Mouse (Mus musculus): ENCODE data around the gene Olfr156. TPM values are rescaled to one million over a fixed set of nuclear protein-coding genes. Genes with fewer than 3 reads are reported as not detected.

Gene Olfr156
- not detected in 2 replicates for total RNA-seq (2012; rRNA removed)
- not detected for polyA plus RNA-seq (2012; ENCODE audit: insufficient read depth in 1 of 2, insufficient read length in 2 of 2, low read depth in 1 of 2, low replicate concordance in 2 of 2, missing spikeins in 1 of 2)

- H3K79me2 ChIP-seq (ENCODE audit: control insufficient read depth, insufficient read depth, low read length, poor library complexity) = no peaks in the 10 kb centered on the region
- H3K4me1 ChIP-seq (ENCODE audit: control insufficient read depth in 1 of 2, insufficient read depth in 2 of 2, low read length in 2 of 2) = no peaks in the 10 kb centered on the region
- H3K9me3 ChIP-seq (replicated peaks; ENCODE audit: insufficient read depth, low read length) = no peaks in the 10 kb centered on the region
- H3K4me3 ChIP-seq (ENCODE audit: control insufficient read depth in 1 of 2, insufficient read depth in 1 of 2, low read depth in 2 of 2, low read length in 2 of 2) = no peak within 1 kb of the TSS
- no peak within 1 kb of the TSS for H3K27ac ChIP-seq (ENCODE audit: control insufficient read depth, low read depth, low read length)
- TF ChIP-seq CTCF (IDR thresholded peaks at IDR 0.05 in 2 of 3, conservative IDR thresholded peaks at IDR 0.05 in 1 of 3; ENCODE audit: control insufficient read depth in 1 of 3, insufficient read depth in 1 of 3, low read depth in 2 of 3, low read length in 3 of 3, poor library complexity in 1 of 3, severe bottlenecking in 1 of 3) (peak in 1 of 3 experiments; percentile 3; a peak in 1 of 6 replicates), RCOR1 (IDR thresholded peaks at IDR 0.05; ENCODE audit: low read depth, low read length) (no peak)
- peaks cover 0 to under 1% of the 10 kb centered on the region in 2 experiments; a peak in 3 of 4 replicates for H3K27me3 ChIP-seq (ENCODE audit: control insufficient read depth in 1 of 2, insufficient read depth in 2 of 2, low read length in 2 of 2)
- no peaks in the 10 kb centered on the region for H3K36me3 ChIP-seq (ENCODE audit: control insufficient read depth in 1 of 2, insufficient read depth in 2 of 2, low read length in 2 of 2)
- H3K9ac ChIP-seq (ENCODE audit: control insufficient read depth, low read depth, low read length, poor library complexity, severe bottlenecking) = no peak within 1 kb of the TSS
- DNase-seq (ENCODE audit: low read depth, low spot score) = no peak
Observed at GRCm38 (mm10) chr4:43823845-43824337, at the start of gene Olfr156. Gene Olfr156, minus strand, starts transcription at chr4:43823895.

DNA sequence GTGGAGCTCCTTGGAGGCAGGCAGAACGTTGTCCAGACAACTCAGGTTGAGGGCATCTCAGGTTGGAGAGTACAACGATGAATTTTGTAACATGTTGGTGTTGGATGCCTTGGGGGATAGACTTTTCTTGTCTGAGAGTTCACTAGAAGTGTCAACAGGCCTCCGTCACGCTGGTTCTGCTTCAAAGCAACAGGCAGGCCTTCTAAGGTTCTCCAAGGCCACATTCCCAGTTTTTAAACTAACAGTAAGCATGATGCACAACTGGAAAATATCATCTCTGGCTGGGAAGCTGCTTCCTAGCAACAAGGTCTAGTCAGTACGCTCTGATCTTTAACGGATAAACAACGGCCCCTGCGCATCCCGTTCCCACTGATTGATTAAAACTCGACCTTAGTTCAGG, 46.1 kb upstream of the Olfr156 start:
- TF ChIP-seq TBP (IDR thresholded peaks at IDR 0.05; ENCODE audit: low read depth, low read length) (no peak), KAT2A (conservative IDR thresholded peaks at IDR 0.05; ENCODE audit: low read depth, low read length) (no peak), SMC3 (IDR thresholded peaks at IDR 0.05; ENCODE audit: low read depth, low read length) (no peak), JUND (IDR thresholded peaks at IDR 0.05; ENCODE audit: low read depth, low read length) (no peak), POLR2A (IDR thresholded peaks at IDR 0.05; ENCODE audit: control insufficient read depth in 1 of 2, insufficient read depth in 1 of 2, low read depth in 1 of 2, low read length in 2 of 2, poor library complexity in 1 of 2) (no peak), POLR2AphosphoS2 (IDR thresholded peaks at IDR 0.05; ENCODE audit: low read length) (no peak), ELF1 (IDR thresholded peaks at IDR 0.05; ENCODE audit: low read depth, low read length) (no peak), ETS1 (IDR thresholded peaks at IDR 0.05; ENCODE audit: low read depth, low read length) (no peak), NRF1 (IDR thresholded peaks at IDR 0.05; ENCODE audit: insufficient read depth, low read depth, low read length, poor library complexity, severe bottlenecking) (no peak), SIN3A (IDR thresholded peaks at IDR 0.05; ENCODE audit: low read length) (no peak), BHLHE40 (IDR thresholded peaks at IDR 0.05; ENCODE audit: borderline replicate concordance, low read depth, low read length) (no peak), CTCF (IDR thresholded peaks at IDR 0.05 in 2 of 3, conservative IDR thresholded peaks at IDR 0.05 in 1 of 3; ENCODE audit: control insufficient read depth in 1 of 3, insufficient read depth in 1 of 3, low read depth in 2 of 3, low read length in 3 of 3, poor library complexity in 1 of 3, severe bottlenecking in 1 of 3) (no peak), ZMIZ1 (IDR thresholded peaks at IDR 0.05; ENCODE audit: low read depth, low read length) (no peak), GABPA (IDR thresholded peaks at IDR 0.05; ENCODE audit: low read depth, low read length) (no peak), HCFC1 (IDR thresholded peaks at IDR 0.05; ENCODE audit: low read depth, low read length) (no peak)
- DNase-seq (ENCODE audit: low read depth, low spot score) = no peak
- peaks cover 8 to 13% of the 10 kb centered on the region in 2 experiments for H3K27me3 ChIP-seq (ENCODE audit: control insufficient read depth in 1 of 2, insufficient read depth in 2 of 2, low read length in 2 of 2)
- no peak overlapping the region for H3K27ac ChIP-seq (ENCODE audit: control insufficient read depth, low read depth, low read length)
- no peaks in the 10 kb centered on the region for H3K79me2 ChIP-seq (ENCODE audit: control insufficient read depth, insufficient read depth, low read length, poor library complexity)
- H3K4me1 ChIP-seq (ENCODE audit: control insufficient read depth in 1 of 2, insufficient read depth in 2 of 2, low read length in 2 of 2) = no peaks in the 10 kb centered on the region; a peak in 1 of 4 replicates
- H3K9me3 ChIP-seq (replicated peaks; ENCODE audit: insufficient read depth, low read length) = no peaks in the 10 kb centered on the region
- H3K36me3 ChIP-seq (ENCODE audit: control insufficient read depth in 1 of 2, insufficient read depth in 2 of 2, low read length in 2 of 2) = no peaks in the 10 kb centered on the region; a peak in 1 of 4 replicates
- H3K9ac ChIP-seq (ENCODE audit: control insufficient read depth, low read depth, low read length, poor library complexity, severe bottlenecking) = no peak overlapping the region
- H3K4me3 ChIP-seq (ENCODE audit: control insufficient read depth in 1 of 2, insufficient read depth in 1 of 2, low read depth in 2 of 2, low read length in 2 of 2) = no peak overlapping the region
